Mouse (Mus musculus): ENCODE measurements around the gene Aspscr1. TPM values are rescaled to one million over a fixed set of nuclear protein-coding genes. Genes with fewer than 3 reads are reported as not detected.

The Aspscr1 gene
- polyA plus RNA-seq, 1 experiment, result 65.9 TPM

DNA sequence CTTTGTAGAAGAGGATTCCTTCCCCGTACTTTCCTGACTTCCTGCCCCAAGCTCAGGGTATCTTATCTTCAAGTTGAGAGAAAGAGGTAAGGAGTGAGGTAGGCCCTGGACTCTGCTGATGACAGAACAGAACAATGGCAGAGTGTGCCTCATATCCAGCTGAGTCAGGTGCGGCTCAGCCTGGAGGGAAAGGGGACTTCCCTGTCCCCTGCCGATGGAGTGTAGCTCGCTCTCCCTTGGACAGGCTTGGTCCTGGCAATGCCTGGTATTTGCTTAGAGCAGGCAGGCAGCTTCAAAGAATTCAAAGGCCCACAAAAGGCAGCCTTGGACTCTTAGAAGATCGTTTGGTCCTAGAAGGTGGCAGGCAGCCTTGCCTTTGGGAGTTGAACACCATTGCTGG is 33.3 kb downstream of the Aspscr1 start:
- Histone ChIP-seq H3K79me2 (ENCODE audit: control insufficient read depth, insufficient read depth) (no peaks in the 10 kb centered on the region), H3ac (ENCODE audit: control insufficient read depth, insufficient read length) (no peak overlapping the region), H3K4me2 (ENCODE audit: low read depth) (no peak overlapping the region), H3K27me3 (ENCODE audit: control insufficient read depth, insufficient read depth, insufficient read length) (no peaks in the 10 kb centered on the region), H3K36me3 (ENCODE audit: control insufficient read depth, insufficient read depth) (peaks cover 3% of the 10 kb centered on the region), H3K4me3 (no peak overlapping the region)
- TF ChIP-seq TCF3 (IDR thresholded peaks at IDR 0.05; ENCODE audit: insufficient read length, low read depth) (no peak), POLR2AphosphoS2 (IDR thresholded peaks at IDR 0.05; ENCODE audit: insufficient read length, low read depth) (no peak), MYOD1 (IDR thresholded peaks at IDR 0.05; ENCODE audit: control insufficient read depth in 1 of 3, insufficient read length in 2 of 3, low read depth in 2 of 3) (no peak), MYOG (IDR thresholded peaks at IDR 0.05; ENCODE audit: control insufficient read depth in 1 of 3, insufficient read depth in 1 of 3, insufficient read length in 2 of 3, low read depth in 2 of 3) (no peak), E2F4 (IDR thresholded peaks at IDR 0.05; ENCODE audit: insufficient read depth) (no peak), CEBPB (IDR thresholded peaks at IDR 0.05; ENCODE audit: insufficient read depth, poor library complexity, severe bottlenecking) (no peak), TCF12 (IDR thresholded peaks at IDR 0.05; ENCODE audit: insufficient read depth, poor library complexity, severe bottlenecking) (no peak), REST (IDR thresholded peaks at IDR 0.05; ENCODE audit: insufficient read depth, insufficient read length) (no peak), SRF (IDR thresholded peaks at IDR 0.05; ENCODE audit: control insufficient read depth, insufficient read length, low read depth) (no peak), MAX (IDR thresholded peaks at IDR 0.05; ENCODE audit: low read depth) (no peak)

GRCm38 (mm10) chr11:120707225-120707624 is 34.5 kb downstream of the Aspscr1 start:
- Histone ChIP-seq H3K27me3 (ENCODE audit: control insufficient read depth, insufficient read depth, insufficient read length) (no peaks in the 10 kb centered on the region), H3K4me2 (ENCODE audit: low read depth) (no peak overlapping the region), H3K79me2 (ENCODE audit: control insufficient read depth, insufficient read depth) (no peaks in the 10 kb centered on the region), H3K36me3 (ENCODE audit: control insufficient read depth, insufficient read depth) (peaks cover 3% of the 10 kb centered on the region), H3K4me3 (no peak overlapping the region), H3ac (ENCODE audit: control insufficient read depth, insufficient read length) (no peak overlapping the region)
- no peak for TF ChIP-seq CEBPB (IDR thresholded peaks at IDR 0.05; ENCODE audit: insufficient read depth, poor library complexity, severe bottlenecking)
- no peak for TF ChIP-seq MYOG (IDR thresholded peaks at IDR 0.05; ENCODE audit: control insufficient read depth in 1 of 3, insufficient read depth in 1 of 3, insufficient read length in 2 of 3, low read depth in 2 of 3)
- TF ChIP-seq POLR2AphosphoS2 (IDR thresholded peaks at IDR 0.05; ENCODE audit: insufficient read length, low read depth), result no peak
- no peak for TF ChIP-seq SRF (IDR thresholded peaks at IDR 0.05; ENCODE audit: control insufficient read depth, insufficient read length, low read depth)
- TF ChIP-seq USF1 (IDR thresholded peaks at IDR 0.05; ENCODE audit: low read depth), result no peak
- TF ChIP-seq E2F4 (IDR thresholded peaks at IDR 0.05; ENCODE audit: insufficient read depth), result no peak
- no peak for TF ChIP-seq TCF12 (IDR thresholded peaks at IDR 0.05; ENCODE audit: insufficient read depth, poor library complexity, severe bottlenecking)
- no peak for TF ChIP-seq REST (IDR thresholded peaks at IDR 0.05; ENCODE audit: insufficient read depth, insufficient read length)
- no peak for TF ChIP-seq MYOD1 (IDR thresholded peaks at IDR 0.05; ENCODE audit: control insufficient read depth in 1 of 3, insufficient read length in 2 of 3, low read depth in 2 of 3)
- TF ChIP-seq TCF3 (IDR thresholded peaks at IDR 0.05; ENCODE audit: insufficient read length, low read depth), result no peak
- TF ChIP-seq POLR2A (IDR thresholded peaks at IDR 0.05; ENCODE audit: insufficient read length, low read depth), result no peak
- TF ChIP-seq MAX (IDR thresholded peaks at IDR 0.05; ENCODE audit: low read depth), result no peak

DNA sequence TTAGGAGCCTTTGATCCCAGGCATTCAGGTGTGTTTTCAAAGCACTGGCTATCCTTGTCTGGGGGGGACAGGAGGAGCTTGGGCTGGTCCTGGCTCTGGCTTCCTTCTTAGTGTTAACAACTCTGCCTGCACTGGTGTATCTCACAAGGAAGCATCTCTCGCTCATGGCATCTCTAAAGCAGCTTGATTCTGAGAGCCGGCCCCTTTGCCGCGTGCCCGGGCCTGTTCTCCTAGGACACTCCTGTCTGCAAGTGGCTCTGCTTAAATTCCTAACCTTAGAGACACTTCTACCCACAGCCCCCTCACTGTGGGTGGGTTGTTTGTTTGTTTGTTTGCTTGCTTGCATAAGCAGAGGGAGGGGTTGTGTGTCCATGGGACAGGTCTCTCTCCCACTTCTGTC is 35.2 kb downstream of the Aspscr1 start:
- TF ChIP-seq POLR2AphosphoS2 (IDR thresholded peaks at IDR 0.05; ENCODE audit: insufficient read length, low read depth) (no peak), REST (IDR thresholded peaks at IDR 0.05; ENCODE audit: insufficient read depth, insufficient read length) (no peak), SRF (IDR thresholded peaks at IDR 0.05; ENCODE audit: control insufficient read depth, insufficient read length, low read depth) (no peak)
- Histone ChIP-seq H3K27me3 (ENCODE audit: control insufficient read depth, insufficient read depth, insufficient read length) (no peaks in the 10 kb centered on the region), H3K79me2 (ENCODE audit: control insufficient read depth, insufficient read depth) (no peaks in the 10 kb centered on the region), H3K4me3 (no peak overlapping the region), H3K4me2 (ENCODE audit: low read depth) (no peak overlapping the region), H3ac (ENCODE audit: control insufficient read depth, insufficient read length) (no peak overlapping the region), H3K36me3 (ENCODE audit: control insufficient read depth, insufficient read depth) (no peaks in the 10 kb centered on the region)

DNA sequence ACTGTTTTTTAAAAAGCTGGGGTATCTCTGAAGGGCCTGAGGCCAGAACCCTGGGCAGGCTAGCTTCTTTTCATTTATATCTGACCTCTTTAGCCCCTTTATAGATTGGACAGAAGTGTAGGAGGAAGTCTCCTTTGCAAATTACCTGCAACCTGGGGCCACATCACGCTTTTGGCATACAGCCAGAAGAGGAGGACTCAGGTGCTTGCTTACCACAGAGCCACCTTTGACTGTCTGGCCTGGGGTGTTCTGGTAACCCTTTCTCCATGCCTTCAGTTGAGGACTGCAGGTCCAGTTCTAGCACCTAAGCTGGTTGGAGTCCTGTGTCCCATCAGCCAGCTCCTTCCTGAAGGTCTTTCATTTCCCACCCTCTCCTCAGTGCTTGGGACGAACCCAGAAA is 36.8 kb downstream of the Aspscr1 start:
- no peak overlapping the region for H3ac ChIP-seq (ENCODE audit: control insufficient read depth, insufficient read length)
- no peaks in the 10 kb centered on the region for H3K27me3 ChIP-seq (ENCODE audit: control insufficient read depth, insufficient read depth, insufficient read length)
- no peak for TF ChIP-seq POLR2AphosphoS2 (IDR thresholded peaks at IDR 0.05; ENCODE audit: insufficient read length, low read depth)
- TF ChIP-seq SRF (IDR thresholded peaks at IDR 0.05; ENCODE audit: control insufficient read depth, insufficient read length, low read depth), result no peak
- TF ChIP-seq CEBPB (IDR thresholded peaks at IDR 0.05; ENCODE audit: insufficient read depth, poor library complexity, severe bottlenecking), result no peak
- no peak for TF ChIP-seq TCF12 (IDR thresholded peaks at IDR 0.05; ENCODE audit: insufficient read depth, poor library complexity, severe bottlenecking)
- no peak for TF ChIP-seq USF1 (IDR thresholded peaks at IDR 0.05; ENCODE audit: low read depth)
- TF ChIP-seq POLR2A (IDR thresholded peaks at IDR 0.05; ENCODE audit: insufficient read length, low read depth), result no peak
- TF ChIP-seq E2F4 (IDR thresholded peaks at IDR 0.05; ENCODE audit: insufficient read depth), result no peak
- no peak for TF ChIP-seq MYOD1 (IDR thresholded peaks at IDR 0.05; ENCODE audit: control insufficient read depth in 1 of 3, insufficient read length in 2 of 3, low read depth in 2 of 3)
- no peak for TF ChIP-seq MYOG (IDR thresholded peaks at IDR 0.05; ENCODE audit: control insufficient read depth in 1 of 3, insufficient read depth in 1 of 3, insufficient read length in 2 of 3, low read depth in 2 of 3)
- H3K36me3 ChIP-seq (ENCODE audit: control insufficient read depth, insufficient read depth), result no peaks in the 10 kb centered on the region
- H3K79me2 ChIP-seq (ENCODE audit: control insufficient read depth, insufficient read depth), result no peaks in the 10 kb centered on the region
- no peak overlapping the region for H3K4me3 ChIP-seq
- no peak overlapping the region for H3K4me2 ChIP-seq (ENCODE audit: low read depth)

DNA sequence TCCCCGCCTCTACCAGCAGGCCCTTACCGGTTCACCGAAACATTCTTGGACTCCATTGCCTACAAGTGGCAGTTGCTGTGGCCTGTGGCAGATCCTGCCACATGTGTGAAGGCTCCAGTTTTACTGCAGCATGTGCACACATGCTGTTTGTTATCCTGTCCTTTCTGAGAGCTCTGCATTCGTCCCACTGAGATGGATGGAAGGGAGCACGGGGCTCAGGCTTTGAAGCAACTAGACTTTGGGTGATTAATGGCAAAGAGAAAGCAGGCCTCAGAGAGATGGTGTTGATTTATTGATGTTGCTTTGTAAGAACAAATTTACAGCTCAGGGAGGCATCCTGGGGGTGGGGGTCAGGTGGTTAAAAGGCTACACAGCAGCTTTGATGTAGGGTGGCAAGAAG is 37.9 kb downstream of the Aspscr1 start:
- H3K4me2 ChIP-seq (ENCODE audit: low read depth), result no peak overlapping the region
- TF ChIP-seq E2F4 (IDR thresholded peaks at IDR 0.05; ENCODE audit: insufficient read depth), result no peak
- TF ChIP-seq REST (IDR thresholded peaks at IDR 0.05; ENCODE audit: insufficient read depth, insufficient read length), result no peak
- no peak for TF ChIP-seq TCF12 (IDR thresholded peaks at IDR 0.05; ENCODE audit: insufficient read depth, poor library complexity, severe bottlenecking)
- TF ChIP-seq POLR2A (IDR thresholded peaks at IDR 0.05; ENCODE audit: insufficient read length, low read depth), result no peak
- no peak for TF ChIP-seq CEBPB (IDR thresholded peaks at IDR 0.05; ENCODE audit: insufficient read depth, poor library complexity, severe bottlenecking)
- no peak for TF ChIP-seq SRF (IDR thresholded peaks at IDR 0.05; ENCODE audit: control insufficient read depth, insufficient read length, low read depth)
- no peak for TF ChIP-seq MYOG (IDR thresholded peaks at IDR 0.05; ENCODE audit: control insufficient read depth in 1 of 3, insufficient read depth in 1 of 3, insufficient read length in 2 of 3, low read depth in 2 of 3)
- no peak for TF ChIP-seq MYOD1 (IDR thresholded peaks at IDR 0.05; ENCODE audit: control insufficient read depth in 1 of 3, insufficient read length in 2 of 3, low read depth in 2 of 3)
- TF ChIP-seq MAX (IDR thresholded peaks at IDR 0.05; ENCODE audit: low read depth), result no peak

More for the DNA sequence above, 37.9 kb downstream of the Aspscr1 start:
- H3K27me3 ChIP-seq (ENCODE audit: control insufficient read depth, insufficient read depth, insufficient read length), result no peaks in the 10 kb centered on the region
- no peaks in the 10 kb centered on the region for H3K36me3 ChIP-seq (ENCODE audit: control insufficient read depth, insufficient read depth)
- no peaks in the 10 kb centered on the region for H3K79me2 ChIP-seq (ENCODE audit: control insufficient read depth, insufficient read depth)
- H3K4me3 ChIP-seq, result no peak overlapping the region
- no peak overlapping the region for H3ac ChIP-seq (ENCODE audit: control insufficient read depth, insufficient read length)

Measured in myocyte (in vitro differentiated cells).